Mouse (Mus musculus): ENCODE data around the gene Tpi1. TPM values are rescaled to one million over a fixed set of nuclear protein-coding genes. Genes with fewer than 3 reads are reported as not detected.

The Tpi1 gene
- polyA plus RNA-seq, 1 experiment from 2014 or later, result 718 TPM

GRCm38 (mm10) chr6:124789519-124789918 is 24.6 kb downstream of the Tpi1 start:
- DNase-seq (no peak), ATAC-seq (ENCODE audit: insufficient read depth) (no peak)
- Histone ChIP-seq H3K4me2 (no peak overlapping the region), H3K27me3 (ENCODE audit: insufficient read depth, low read length) (no peaks in the 10 kb centered on the region), H3K27ac (ENCODE audit: low read depth) (no peak overlapping the region), H3K9ac (no peak overlapping the region), H3K4me1 (ENCODE audit: insufficient read depth) (0 out of 2 replicates have a peak, but pooled peaks cover 3% of the 10 kb centered on the region), H3K36me3 (ENCODE audit: insufficient read depth) (no peaks in the 10 kb centered on the region), H3K4me3 (ENCODE audit: low read depth, low read length) (no peak overlapping the region), H3K9me3 (ENCODE audit: low read depth, low read length) (no peaks in the 10 kb centered on the region)
- WGBS, result 66% methylated on average over 4 of the region's 4 CpGs
- TF ChIP-seq CTCF (IDR thresholded peaks at IDR 0.05; ENCODE audit: low read depth), result no peak

GRCm38 (mm10) chr6:124787722-124788121 is 26.4 kb downstream of the Tpi1 start:
- Histone ChIP-seq H3K4me3 (ENCODE audit: low read depth, low read length) (no peak overlapping the region), H3K36me3 (ENCODE audit: insufficient read depth) (no peaks in the 10 kb centered on the region), H3K27me3 (ENCODE audit: insufficient read depth, low read length) (no peaks in the 10 kb centered on the region), H3K27ac (ENCODE audit: low read depth) (no peak overlapping the region), H3K9ac (no peak overlapping the region), H3K4me2 (no peak overlapping the region), H3K4me1 (ENCODE audit: insufficient read depth) (0 out of 2 replicates have a peak, but pooled peaks cover 5% of the 10 kb centered on the region), H3K9me3 (ENCODE audit: low read depth, low read length) (no peaks in the 10 kb centered on the region)
- no peak for TF ChIP-seq CTCF (IDR thresholded peaks at IDR 0.05; ENCODE audit: low read depth)
- DNase-seq, result no peak
- WGBS, result 62% methylated on average over 10 of the region's 10 CpGs
- no peak for ATAC-seq (ENCODE audit: insufficient read depth)

GRCm38 (mm10) chr6:124786756-124787420 is 27.2 kb downstream of the Tpi1 start:
- Histone ChIP-seq H3K4me2 (no peak overlapping the region), H3K4me3 (ENCODE audit: low read depth, low read length) (no peak overlapping the region), H3K36me3 (ENCODE audit: insufficient read depth) (no peaks in the 10 kb centered on the region), H3K9me3 (ENCODE audit: low read depth, low read length) (no peaks in the 10 kb centered on the region), H3K4me1 (ENCODE audit: insufficient read depth) (0 out of 2 replicates have a peak, but pooled peaks cover 7% of the 10 kb centered on the region), H3K9ac (no peak overlapping the region), H3K27ac (ENCODE audit: low read depth) (no peak overlapping the region), H3K27me3 (ENCODE audit: insufficient read depth, low read length) (no peaks in the 10 kb centered on the region)
- DNase-seq (no peak), ATAC-seq (ENCODE audit: insufficient read depth) (no peak)
- TF ChIP-seq CTCF (IDR thresholded peaks at IDR 0.05; ENCODE audit: low read depth), result no peak
- 54% methylated on average over 8 of the region's 8 CpGs for WGBS

GRCm38 (mm10) chr6:124782436-124782835 is 31.7 kb downstream of the Tpi1 start:
- H3K4me1 ChIP-seq (ENCODE audit: insufficient read depth), result peaks cover 8% of the 10 kb centered on the region; the same call in 1 of the 2 replicates
- 0 out of 2 replicates have a peak overlapping the region, but pooled peaks have one; percentile 12 for H3K4me3 ChIP-seq (ENCODE audit: low read depth, low read length)
- H3K4me2 ChIP-seq, result peak overlapping the region; percentile 44
- no peaks in the 10 kb centered on the region for H3K36me3 ChIP-seq (ENCODE audit: insufficient read depth)
- no peaks in the 10 kb centered on the region for H3K9me3 ChIP-seq (ENCODE audit: low read depth, low read length)
- ATAC-seq (ENCODE audit: insufficient read depth), result 0 out of 2 replicates have a peak, but pooled peaks have one; percentile 29
- WGBS, result 20% methylated on average over 6 of the region's 6 CpGs
- H3K27ac ChIP-seq (ENCODE audit: low read depth), result no peak overlapping the region
- H3K9ac ChIP-seq, result no peak overlapping the region
- TF ChIP-seq CTCF (IDR thresholded peaks at IDR 0.05; ENCODE audit: low read depth), result no peak
- H3K27me3 ChIP-seq (ENCODE audit: insufficient read depth, low read length), result 0 out of 2 replicates have a peak, but pooled peaks cover 4% of the 10 kb centered on the region
- peak; percentile 60 for DNase-seq

- H3K9me3 ChIP-seq (ENCODE audit: low read depth, low read length), result no peaks in the 10 kb centered on the region
- no peaks in the 10 kb centered on the region for H3K36me3 ChIP-seq (ENCODE audit: insufficient read depth)
- TF ChIP-seq CTCF (IDR thresholded peaks at IDR 0.05; ENCODE audit: low read depth), result no peak
- WGBS, result 81% methylated on average over 7 of the region's 7 CpGs
- no peak overlapping the region for H3K9ac ChIP-seq
- no peak for DNase-seq
- H3K4me1 ChIP-seq (ENCODE audit: insufficient read depth), result peaks cover 8% of the 10 kb centered on the region; the same call in 1 of the 2 replicates
- no peak overlapping the region for H3K27ac ChIP-seq (ENCODE audit: low read depth)
- no peak for ATAC-seq (ENCODE audit: insufficient read depth)
- no peak overlapping the region for H3K4me2 ChIP-seq
- H3K4me3 ChIP-seq (ENCODE audit: low read depth, low read length), result no peak overlapping the region
- H3K27me3 ChIP-seq (ENCODE audit: insufficient read depth, low read length), result 0 out of 2 replicates have a peak, but pooled peaks cover 4% of the 10 kb centered on the region
Measured at GRCm38 (mm10) chr6:124780917-124781316, 33.2 kb downstream of the Tpi1 start.

GRCm38 (mm10) chr6:124779984-124780416 is 34.1 kb downstream of the Tpi1 start:
- peak overlapping the region; percentile 58 for H3K4me2 ChIP-seq
- H3K9me3 ChIP-seq (ENCODE audit: low read depth, low read length), result no peaks in the 10 kb centered on the region
- H3K9ac ChIP-seq, result peak overlapping the region; percentile 16; the same call in 1 of the 2 replicates
- WGBS, result 7% methylated on average over 10 of the region's 10 CpGs
- H3K4me1 ChIP-seq (ENCODE audit: insufficient read depth), result peaks cover 8% of the 10 kb centered on the region; the same call in 1 of the 2 replicates
- no peak for TF ChIP-seq CTCF (IDR thresholded peaks at IDR 0.05; ENCODE audit: low read depth)
- ATAC-seq (ENCODE audit: insufficient read depth), result no peak
- no peaks in the 10 kb centered on the region for H3K36me3 ChIP-seq (ENCODE audit: insufficient read depth)
- no peak for DNase-seq
- H3K27ac ChIP-seq (ENCODE audit: low read depth), result no peak overlapping the region
- H3K4me3 ChIP-seq (ENCODE audit: low read depth, low read length), result peak overlapping the region; percentile 32
- 0 out of 2 replicates have a peak, but pooled peaks cover 4% of the 10 kb centered on the region for H3K27me3 ChIP-seq (ENCODE audit: insufficient read depth, low read length)

GRCm38 (mm10) chr6:124779222-124779983 is 34.7 kb downstream of the Tpi1 start, which contains the start of gene Lrrc23:
Lrrc23 (minus strand) TSS chr6:124779727.
- ATAC-seq (ENCODE audit: insufficient read depth), result peak; percentile 75
- Histone ChIP-seq H3K9ac (peak within 1 kb of the TSS; percentile 16; the same call in 1 of the 2 replicates), H3K27me3 (ENCODE audit: insufficient read depth, low read length) (0 out of 2 replicates have a peak, but pooled peaks cover 4% of the 10 kb centered on the region), H3K4me3 (ENCODE audit: low read depth, low read length) (peak within 1 kb of the TSS; percentile 32), H3K9me3 (ENCODE audit: low read depth, low read length) (no peaks in the 10 kb centered on the region), H3K4me1 (ENCODE audit: insufficient read depth) (peaks cover 8% of the 10 kb centered on the region; the same call in 1 of the 2 replicates), H3K4me2 (peak within 1 kb of the TSS; percentile 58), H3K27ac (ENCODE audit: low read depth) (no peak within 1 kb of the TSS), H3K36me3 (ENCODE audit: insufficient read depth) (no peaks in the 10 kb centered on the region)
- no peak for TF ChIP-seq CTCF (IDR thresholded peaks at IDR 0.05; ENCODE audit: low read depth)
- DNase-seq, result peak; percentile 86
- 2% methylated on average over 23 of the region's 23 CpGs for WGBS

Measured in lung, embryonic 14.5 days (tissue).